Mouse (Mus musculus) heart, adult 2 months (tissue): ENCODE measurements around the gene Vrk1. TPM values are rescaled to one million over a fixed set of nuclear protein-coding genes. Genes with fewer than 3 reads are reported as not detected.

Experiments used
- DNase-seq, 2 experiments: peaks; one replicate each; pipeline ENCODE4 v3.0.0; 2021
- H3K27ac ChIP-seq: fragments of 200-600 bp; 2 replicates; pipeline ENCODE4 v1.8.1; 2022
- H3K27me3 ChIP-seq: fragments of 200-500 bp; 2 replicates; pipeline ENCODE4 v1.6.1; 2012; ENCODE audit warnings: mild to moderate bottlenecking, low read length, inconsistent platforms, mixed read lengths; ENCODE audit not compliant: control insufficient read depth, insufficient read depth
- H3K36me3 ChIP-seq: fragments of 200-500 bp; 2 replicates; pipeline ENCODE4 v1.6.1; 2012; ENCODE audit warnings: low read length, inconsistent platforms; ENCODE audit not compliant: control insufficient read depth, insufficient read depth
- H3K4me1 ChIP-seq: fragments of 200-500 bp; 2 replicates; pipeline ENCODE4 v1.6.1; 2011; ENCODE audit warnings: low read length; ENCODE audit not compliant: control insufficient read depth, insufficient read depth
- H3K4me3 ChIP-seq: fragments of 200-600 bp; 2 replicates; pipeline ENCODE4 v1.8.1; 2022
- H3K79me2 ChIP-seq: fragments of 200-500 bp; replicated peaks from 2 replicates; pipeline ENCODE4 v1.6.1; 2012; ENCODE audit warnings: mild to moderate bottlenecking, inconsistent platforms, low read length, moderate library complexity, mixed read lengths; ENCODE audit not compliant: control insufficient read depth, insufficient read depth
- H3K9ac ChIP-seq: fragments of 200-500 bp; 2 replicates; pipeline ENCODE4 v1.6.1; 2012; ENCODE audit warnings: low read depth, mild to moderate bottlenecking, control low read depth, inconsistent platforms, low read length, mixed read lengths
- CTCF ChIP-seq: fragments of 200-600 bp; IDR thresholded peaks from 2 replicates; pipeline ENCODE4 v1.8.1; 2022; ENCODE audit warnings: antibody characterized with exemption, mild to moderate bottlenecking, moderate library complexity
- EP300 ChIP-seq: fragments of 200-500 bp; IDR thresholded peaks from 2 replicates; pipeline ENCODE4 v1.6.1; 2011; ENCODE audit warnings: low read depth, low read length, control low read depth; ENCODE audit not compliant: insufficient read depth
- POLR2A ChIP-seq: fragments of 200-500 bp; IDR thresholded peaks from 2 replicates; pipeline ENCODE4 v1.6.1; 2011; ENCODE audit warnings: mild to moderate bottlenecking, low read depth, low read length, control low read depth; ENCODE audit not compliant: insufficient read depth
- WGBS: fragments of 180-500 bp; shearing (Covaris S2); methylation state at CpG from one replicate; pipeline ENCODE4 v1.1.7; 2018; 5-methylcytosine and 5-hydroxymethylcytosine counted together
- intact Hi-C: fragments of 180-260 bp; cut with DNase I; formaldehyde crosslinking; loops from one replicate; pipeline ENCODE4 v1.15.1; 2025
- polyA plus RNA-seq: library from polyadenylated mRNA; depleted of rRNA; stranded (reverse); fragments of >200 nt; gene quantifications from 2 replicates; pipeline ENCODE4 v1.2.3, GENCODE M21; 2012
- total RNA-seq, 2 experiments: library from RNA; stranded (reverse); gene quantifications; 2 replicates each; pipeline ENCODE4 v1.2.3; 2021

The Vrk1 gene
- total and polyA plus RNA-seq, 3 experiments, result 2.8 to 8.3 (median 7.5) TPM

- H3K27me3 ChIP-seq, result no peaks in the 10 kb centered on the region
- H3K27ac ChIP-seq, result no peak overlapping the region
- DNase-seq, result no peak
- no peaks in the 10 kb centered on the region for H3K4me1 ChIP-seq
- H3K4me3 ChIP-seq, result no peak overlapping the region
- H3K9ac ChIP-seq, result no peak overlapping the region
- 57% methylated on average over 19 of the region's 19 CpGs for WGBS
- no peaks in the 10 kb centered on the region for H3K36me3 ChIP-seq
- intact Hi-C loops, result no loop called here
- no peaks in the 10 kb centered on the region for H3K79me2 ChIP-seq
- TF ChIP-seq CTCF (no peak), POLR2A (no peak), EP300 (no peak)
Measured at GRCm38 (mm10) chr12:105966887-105967637, 43.0 kb upstream of the Vrk1 start.

DNA sequence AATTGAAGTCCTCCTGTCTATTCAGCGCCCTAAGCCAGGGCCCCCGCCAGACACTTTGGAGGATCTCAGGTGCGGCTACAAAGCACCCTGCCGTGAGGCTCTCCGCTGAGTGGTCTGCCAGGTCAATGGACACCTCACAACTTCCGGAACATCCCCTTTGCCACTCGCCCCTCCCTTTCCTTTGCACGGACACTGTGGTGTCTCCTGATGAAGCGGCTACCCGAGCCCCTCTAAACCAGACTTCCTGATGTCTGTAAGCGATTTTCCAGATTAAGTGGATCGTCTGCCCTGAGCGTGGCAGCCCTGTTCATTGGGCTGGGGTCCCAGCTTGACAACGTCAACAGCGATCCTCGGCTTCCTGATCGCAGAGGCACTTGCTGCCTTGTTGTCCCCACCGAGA, 42.2 kb upstream of the Vrk1 start:
- no peak overlapping the region for H3K27ac ChIP-seq
- no peak overlapping the region for H3K9ac ChIP-seq
- no peak overlapping the region for H3K4me3 ChIP-seq
- no peak for DNase-seq
- no peaks in the 10 kb centered on the region for H3K27me3 ChIP-seq
- TF ChIP-seq CTCF (no peak), EP300 (no peak), POLR2A (no peak)
- WGBS, result 19% methylated on average over 18 of the region's 18 CpGs
- intact Hi-C loops, result no loop called here
- no peaks in the 10 kb centered on the region for H3K79me2 ChIP-seq
- H3K4me1 ChIP-seq, result no peaks in the 10 kb centered on the region
- no peaks in the 10 kb centered on the region for H3K36me3 ChIP-seq

DNA sequence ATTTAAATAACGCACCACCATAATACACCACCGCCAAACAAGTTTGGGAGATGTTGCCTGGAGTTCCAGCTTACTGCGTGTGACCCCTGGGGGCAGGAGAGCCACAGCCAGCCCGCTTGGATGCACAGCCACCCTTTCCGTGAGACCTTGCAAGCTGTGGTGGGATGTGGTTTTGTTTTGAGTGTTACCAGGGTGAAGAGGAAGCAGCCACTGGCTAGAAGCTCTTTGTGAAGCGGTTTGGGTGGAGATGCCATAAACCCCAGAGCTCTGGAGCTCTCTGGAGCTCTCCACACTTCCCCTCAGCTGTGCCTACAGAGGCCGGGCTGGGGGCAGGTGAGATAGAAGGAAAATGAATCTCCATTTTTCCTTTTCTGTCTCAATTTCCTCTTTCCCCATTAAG, 38.8 kb upstream of the Vrk1 start:
- Histone ChIP-seq H3K4me1 (no peaks in the 10 kb centered on the region), H3K36me3 (no peaks in the 10 kb centered on the region), H3K27ac (no peak overlapping the region), H3K79me2 (no peaks in the 10 kb centered on the region), H3K9ac (no peak overlapping the region), H3K27me3 (no peaks in the 10 kb centered on the region), H3K4me3 (no peak overlapping the region)
- intact Hi-C loops, result no loop called here
- no peak for TF ChIP-seq CTCF
- TF ChIP-seq EP300, result no peak
- no peak for TF ChIP-seq POLR2A
- WGBS, result 56% methylated on average over 7 of the region's 7 CpGs
- peak in 1 of 2 experiments; percentile 40 for DNase-seq

- Histone ChIP-seq H3K27me3 (no peaks in the 10 kb centered on the region), H3K9ac (no peak overlapping the region), H3K4me1 (no peaks in the 10 kb centered on the region), H3K36me3 (no peaks in the 10 kb centered on the region), H3K4me3 (no peak overlapping the region), H3K79me2 (no peaks in the 10 kb centered on the region), H3K27ac (no peak overlapping the region)
- DNase-seq, result no peak
- intact Hi-C loops, result no loop called here
- WGBS, result 91% methylated on average over 8 of the region's 8 CpGs
- TF ChIP-seq CTCF (no peak), POLR2A (no peak), EP300 (no peak)
Measured at GRCm38 (mm10) chr12:105972673-105973072, 37.4 kb upstream of the Vrk1 start.

- Histone ChIP-seq H3K4me3 (no peak overlapping the region), H3K27ac (no peak overlapping the region), H3K27me3 (no peaks in the 10 kb centered on the region), H3K79me2 (no peaks in the 10 kb centered on the region), H3K9ac (no peak overlapping the region), H3K36me3 (no peaks in the 10 kb centered on the region), H3K4me1 (no peaks in the 10 kb centered on the region)
- intact Hi-C loops, result no loop called here
- DNase-seq, result no peak
- TF ChIP-seq EP300, result no peak
- TF ChIP-seq POLR2A, result no peak
- no peak for TF ChIP-seq CTCF
- 52% methylated on average over 9 of the region's 9 CpGs for WGBS
Measured at GRCm38 (mm10) chr12:105973691-105974090, 36.3 kb upstream of the Vrk1 start.

DNA sequence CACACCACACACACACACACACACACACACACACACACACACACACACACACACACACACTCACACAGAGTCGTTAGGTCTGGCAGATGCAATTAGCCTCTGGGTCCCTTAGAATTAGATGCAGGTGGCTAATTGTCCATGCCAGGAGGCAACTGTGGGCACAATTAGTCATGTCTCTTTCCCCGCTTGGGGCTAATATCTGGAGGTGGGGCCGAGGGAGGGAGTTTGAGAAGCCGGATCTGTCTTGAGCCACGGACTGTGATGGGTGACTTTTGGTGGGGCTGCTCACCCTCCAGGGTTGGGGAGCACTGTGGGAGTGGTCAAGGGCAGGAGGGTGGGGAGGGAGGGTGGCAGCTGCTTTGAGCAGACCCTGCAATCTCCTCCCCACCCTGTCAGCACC, 35.9 kb upstream of the Vrk1 start:
- intact Hi-C loops, result no loop called here
- H3K9ac ChIP-seq, result no peak overlapping the region
- TF ChIP-seq EP300 (no peak), CTCF (no peak), POLR2A (no peak)
- no peaks in the 10 kb centered on the region for H3K36me3 ChIP-seq
- H3K27ac ChIP-seq, result no peak overlapping the region
- H3K27me3 ChIP-seq, result no peaks in the 10 kb centered on the region
- no peaks in the 10 kb centered on the region for H3K4me1 ChIP-seq
- no peaks in the 10 kb centered on the region for H3K79me2 ChIP-seq
- WGBS, result 75% methylated on average over 5 of the region's 5 CpGs
- no peak overlapping the region for H3K4me3 ChIP-seq
- DNase-seq, result no peak
